Mouse (Mus musculus) cerebellum, adult (tissue): Measurements from ENCODE around the gene 1700029I15Rik.
A peak's percentile ranks its signal among the peaks of the same experiment; 100 is the strongest.

Experiments
- ATAC-seq: cut with Nextera tagmentation; 2 replicates; pipeline ENCODE4 v1.9.2; 2017; ENCODE audit warnings: mild to moderate bottlenecking, moderate library complexity, mixed read lengths; ENCODE audit not compliant: insufficient number of reproducible peaks, low FRiP score, low TSS enrichment

1700029I15Rik gene

DNA sequence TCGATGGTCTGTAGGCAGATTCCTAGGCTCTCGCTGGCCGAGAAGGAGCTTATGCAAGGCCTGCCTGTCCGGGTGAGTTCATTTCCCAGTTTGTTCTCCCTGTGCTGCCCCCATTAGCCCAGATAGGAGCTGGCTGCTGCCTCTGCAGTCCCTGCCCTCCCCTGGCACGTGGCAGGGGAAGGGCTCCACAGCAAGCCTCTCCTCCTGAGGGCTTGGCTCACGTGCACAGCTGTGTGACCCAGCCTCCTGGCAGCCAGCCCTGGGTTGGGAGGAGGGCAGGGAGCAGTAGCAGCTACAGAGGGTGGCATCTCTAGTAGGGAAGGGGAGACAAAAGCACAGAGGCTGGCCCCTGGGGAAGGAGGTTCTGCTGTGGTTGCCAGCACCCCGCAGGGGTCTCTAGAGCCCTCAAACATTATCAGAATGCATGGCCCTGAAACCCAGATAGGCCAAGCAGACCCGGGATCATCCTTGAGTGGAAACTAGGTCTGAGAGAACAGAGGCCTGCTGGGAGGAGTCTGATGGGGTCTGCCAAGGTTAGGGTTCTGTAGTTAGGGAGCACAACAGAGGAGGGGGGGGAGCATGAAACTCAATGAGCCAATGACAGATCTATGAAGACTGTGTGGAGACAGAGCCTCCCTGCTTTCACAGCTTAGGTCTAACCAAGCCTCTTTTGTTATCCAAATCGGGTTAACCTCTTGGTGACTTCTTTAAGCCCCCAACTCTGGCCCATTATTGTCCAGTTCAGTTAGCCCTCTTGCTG is 41.5 kb downstream of the 1700029I15Rik start:
- ATAC-seq, result peak; percentile 27

- no peak for ATAC-seq
These were observed 42.3 kb downstream of the 1700029I15Rik start for GRCm38 (mm10) chr2:92424462-92425308.

DNA sequence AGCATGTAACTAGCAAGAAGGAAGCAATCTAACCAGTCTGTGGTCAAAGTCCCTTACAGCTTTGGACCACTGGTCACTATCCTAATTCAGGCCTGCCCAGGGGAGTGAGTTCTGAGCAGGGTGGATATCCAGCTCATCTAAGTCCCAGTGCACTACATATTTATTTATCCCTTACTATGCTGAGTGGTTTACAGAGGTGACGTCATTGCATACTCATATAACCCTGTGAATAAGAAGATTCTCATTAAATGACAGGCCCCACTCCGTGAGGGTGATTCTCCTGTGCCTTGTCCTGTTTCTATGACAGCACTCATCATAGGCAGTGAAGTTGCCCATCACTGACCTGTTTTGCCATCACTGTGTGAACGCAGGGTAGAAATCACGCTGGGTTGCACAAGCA is 43.0 kb downstream of the 1700029I15Rik start:
- no peak for ATAC-seq

GRCm38 (mm10) chr2:92426426-92426825 is 44.1 kb downstream of the 1700029I15Rik start:
- ATAC-seq, result no peak

DNA sequence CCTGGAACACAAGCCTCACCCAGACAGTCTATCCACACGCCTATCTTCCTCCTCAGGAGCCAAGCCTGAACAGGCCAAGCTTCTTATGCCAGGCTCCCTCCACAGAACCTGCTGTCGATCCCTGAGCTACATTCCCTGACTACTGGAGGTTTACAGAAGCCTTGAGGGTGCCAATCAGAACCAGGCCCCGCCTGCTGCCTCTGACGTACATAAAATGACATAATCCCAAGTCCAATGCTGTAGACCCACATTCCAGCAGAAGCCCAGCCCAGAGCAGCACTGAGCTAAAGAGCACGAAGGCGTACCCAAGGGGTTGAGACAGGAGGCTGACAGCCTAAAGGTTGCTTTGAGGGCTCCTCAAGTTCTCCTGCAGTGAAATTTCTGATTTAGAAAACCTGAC is 45.5 kb downstream of the 1700029I15Rik start:
- peak; percentile 82 for ATAC-seq

DNA sequence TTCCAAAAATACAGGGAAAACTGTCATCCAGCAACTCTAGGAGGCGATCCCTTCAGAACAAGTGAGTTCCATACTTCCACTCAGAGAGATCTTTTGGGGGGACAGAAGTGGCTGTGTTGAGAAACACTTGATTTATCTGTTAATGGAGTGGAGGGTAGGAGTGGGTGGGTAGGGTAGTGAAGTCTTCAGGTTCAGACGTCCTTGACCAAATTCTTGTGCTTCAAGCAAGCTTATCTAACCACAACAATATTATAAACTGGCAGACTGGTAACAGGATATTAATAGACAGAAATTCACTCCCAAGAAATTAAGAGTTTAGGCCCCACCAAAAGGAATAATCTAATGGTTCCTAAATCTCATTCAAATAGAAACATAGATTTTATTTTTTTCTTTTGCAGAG is 47.8 kb downstream of the 1700029I15Rik start:
- ATAC-seq, result no peak

- ATAC-seq, result no peak
These were observed 48.6 kb downstream of the 1700029I15Rik start for GRCm38 (mm10) chr2:92430723-92431541.

GRCm38 (mm10) chr2:92431611-92432179 is 49.4 kb downstream of the 1700029I15Rik start:
- ATAC-seq, result no peak

GRCm38 (mm10) chr2:92432299-92433295 is 50.3 kb downstream of the 1700029I15Rik start:
- ATAC-seq, result no peak

GRCm38 (mm10) chr2:92433578-92434374 is 51.4 kb downstream of the 1700029I15Rik start, which contains the start of gene Cry2:
Gene Cry2 (minus strand): TSS chr2:92434043.
- peak; percentile 91 for ATAC-seq

DNA sequence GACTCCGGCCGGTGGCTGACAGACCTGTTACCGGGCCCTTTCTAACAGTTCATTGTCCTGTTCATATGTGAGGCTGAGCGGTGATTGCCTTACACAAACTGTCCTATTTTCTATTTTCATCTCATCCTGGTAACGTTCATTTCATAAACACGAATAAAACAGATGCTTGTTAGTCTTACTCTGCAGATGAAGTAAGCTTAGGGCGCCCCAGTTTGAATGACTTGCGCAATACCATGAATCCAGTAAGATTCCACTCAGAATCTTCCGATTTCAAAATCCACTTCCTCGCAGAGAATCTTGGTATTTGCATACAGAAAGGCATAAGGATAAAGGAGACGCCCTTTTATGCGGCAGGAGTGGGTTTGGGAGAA is 52.0 kb downstream of the 1700029I15Rik start:
- ATAC-seq, result no peak

DNA sequence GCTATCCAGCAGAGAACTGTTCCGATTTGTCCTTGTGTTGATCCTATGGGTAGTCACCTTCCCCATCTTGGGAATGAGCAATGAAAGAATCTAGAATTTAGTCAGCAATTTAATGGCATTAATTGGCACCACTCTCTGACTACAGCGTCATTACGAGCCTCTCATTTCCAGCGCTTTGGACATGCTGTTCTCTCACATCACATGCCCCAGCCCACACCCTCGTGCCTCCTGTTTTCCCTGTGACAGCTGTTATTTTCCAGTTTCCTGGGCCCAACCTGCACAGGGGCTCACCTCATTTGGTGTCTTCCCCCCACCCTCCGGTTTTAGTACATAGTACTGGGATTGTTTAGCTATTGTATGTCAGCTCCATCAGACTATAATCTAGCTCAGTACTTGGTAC is 52.7 kb downstream of the 1700029I15Rik start:
- ATAC-seq, result no peak
